Mouse (Mus musculus): Measurements from ENCODE around the gene Rab14. TPM values are rescaled to one million over a fixed set of nuclear protein-coding genes. Genes with fewer than 3 reads are reported as not detected.

Rab14 gene
- polyA plus RNA-seq, 1 experiment: 1,893 TPM

DNA sequence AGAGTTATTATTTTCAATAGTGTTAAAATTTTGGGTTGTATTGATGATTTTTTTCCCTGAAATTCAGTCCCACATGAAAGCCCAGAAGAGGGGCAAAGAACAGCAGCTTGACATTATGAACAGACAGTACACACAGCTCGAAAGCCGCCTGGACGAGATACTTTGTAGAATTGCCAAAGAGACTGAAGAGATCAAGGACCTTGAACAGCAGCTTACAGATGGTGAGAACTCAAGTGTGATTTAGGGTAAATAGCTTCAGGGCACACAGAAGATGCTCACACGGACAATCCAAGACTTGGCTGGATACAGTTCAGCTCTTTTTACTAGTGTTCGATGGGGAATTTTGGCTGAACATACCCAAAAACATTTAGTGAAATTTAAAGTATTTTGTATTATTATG lies 67.0 kb downstream of the Rab14 start:
- TF ChIP-seq GATA1 (IDR thresholded peaks at IDR 0.05; ENCODE audit: low read length): no peak

DNA sequence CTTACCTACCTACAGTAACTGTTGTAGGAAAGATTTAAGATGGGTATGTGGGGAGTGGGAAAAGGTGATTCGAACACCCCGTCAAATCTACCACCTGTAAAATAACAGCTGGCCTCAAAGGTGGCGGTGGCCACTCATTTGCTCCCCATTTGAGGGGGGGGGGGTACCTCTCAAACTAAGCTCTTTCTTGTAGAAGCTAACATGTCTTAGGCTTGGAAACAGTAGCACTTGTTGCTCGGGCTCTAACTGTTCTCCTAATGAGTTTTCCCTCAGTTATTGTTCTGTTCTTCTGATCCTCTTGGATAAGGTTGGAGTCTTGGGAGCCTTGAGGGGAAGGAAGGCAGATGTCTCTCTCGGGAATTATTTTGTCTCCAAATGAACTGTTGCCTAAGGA lies 68.3 kb downstream of the Rab14 start:
- TF ChIP-seq GATA1 (IDR thresholded peaks at IDR 0.05; ENCODE audit: low read length): no peak

DNA sequence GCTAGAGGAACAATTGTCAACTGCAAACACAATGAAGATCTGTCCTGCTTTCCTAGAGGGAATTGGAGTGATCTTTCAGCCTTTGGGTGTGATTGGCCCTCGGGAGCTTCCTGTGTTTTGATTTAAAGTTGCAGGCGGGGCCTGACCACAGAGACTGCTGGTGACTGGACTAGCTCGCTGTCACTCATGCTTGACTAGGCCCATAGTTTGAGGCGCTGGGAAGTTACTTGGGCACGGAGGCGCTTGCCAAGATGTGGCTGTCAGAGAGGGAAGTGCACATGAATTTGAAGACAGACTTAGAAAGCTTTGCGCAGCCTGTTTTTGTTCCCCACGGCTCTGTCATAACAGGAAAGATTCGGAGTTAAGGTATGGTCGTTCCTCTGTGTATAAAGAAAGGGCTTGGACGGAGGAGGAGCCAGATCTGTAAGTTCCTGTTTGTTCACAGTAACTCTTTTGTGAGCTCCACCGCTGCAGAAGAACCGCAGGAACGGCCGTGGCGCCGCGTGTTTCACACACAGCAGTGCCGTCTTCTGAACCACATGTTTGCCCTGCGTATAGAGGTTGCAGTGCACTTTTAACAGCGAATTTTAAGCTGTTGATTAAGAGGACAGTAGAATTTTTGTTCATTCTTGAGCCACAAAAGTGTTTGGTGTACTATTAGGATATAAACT lies 68.8 kb downstream of the Rab14 start:
- TF ChIP-seq GATA1 (IDR thresholded peaks at IDR 0.05; ENCODE audit: low read length): no peak

DNA sequence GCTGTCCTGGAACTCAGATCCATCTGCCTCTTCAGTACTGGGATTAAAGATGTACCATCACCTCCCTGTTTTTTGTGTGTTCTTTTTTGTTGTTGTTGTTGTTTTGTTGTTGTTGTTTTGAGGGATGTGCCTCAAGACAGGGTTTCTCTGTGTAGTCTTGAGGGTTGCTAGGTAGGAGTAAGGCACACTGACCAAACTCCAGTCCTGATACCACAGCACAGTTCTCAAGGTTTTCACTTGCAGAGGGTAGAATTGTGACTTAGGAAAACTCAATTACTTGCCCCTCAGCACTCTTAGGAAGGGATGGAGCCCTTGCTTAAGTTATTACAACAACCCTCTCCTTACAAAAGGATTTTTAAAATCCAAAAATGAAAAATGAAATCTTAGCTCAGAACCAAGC lies 69.4 kb downstream of the Rab14 start:
- no peak for TF ChIP-seq GATA1 (IDR thresholded peaks at IDR 0.05; ENCODE audit: low read length)

Other genes with a start within 250 kb of the Rab14 start
- gene Traf1, start 239.3 kb downstream of the Rab14 start, polyA plus RNA-seq (2012): not detected in 2 replicates
- not detected in 2 replicates for gene Hc, start 139.7 kb downstream of the Rab14 start, polyA plus RNA-seq (2012)
- gene AI182371, start 99.6 kb downstream of the Rab14 start, polyA plus RNA-seq (2012): 0.03 TPM in 1 of 2 replicates, not detected in the other
- 13.1 and 15.0 TPM in 2 replicates for gene Cntrl, start 91.6 kb downstream of the Rab14 start, polyA plus RNA-seq (2012)
- 2.8 and 3.4 TPM in 2 replicates for gene Gsn, start 55.3 kb upstream of the Rab14 start, polyA plus RNA-seq (2012)
- 18.7 and 23.0 TPM in 2 replicates for gene Stom, start 135.9 kb upstream of the Rab14 start, polyA plus RNA-seq (2012)
- gene 4930568D16Rik, start 166.6 kb upstream of the Rab14 start, polyA plus RNA-seq (2012): not detected in 2 replicates
- not detected in 2 replicates for gene 4930402F06Rik, start 196.1 kb upstream of the Rab14 start, polyA plus RNA-seq (2012)

All from G1E-ER4 (cell line).